Mouse (Mus musculus) heart, postnatal 0 days (tissue): ENCODE measurements around the gene Snx21. TPM values are rescaled to one million over a fixed set of nuclear protein-coding genes. Genes with fewer than 3 reads are reported as not detected.

ENCODE experiments used
- ATAC-seq: fragments of 200-750 bp; cut with Nextera tagmentation; 2 replicates; pipeline ENCODE4 v1.8.0; 2017; ENCODE audit warnings: low read depth, moderate number of reproducible peaks, moderate library complexity; ENCODE audit not compliant: insufficient read depth
- DNase-seq: peaks from one replicate; pipeline ENCODE4 v3.0.0-alpha.2; 2016; ENCODE audit warnings: low spot score
- H3K27ac ChIP-seq: fragments of 300-500 bp; sonication (generic); 2 replicates; pipeline ENCODE4 v1.5.1; 2014; ENCODE audit warnings: low read depth, mild to moderate bottlenecking
- H3K27me3 ChIP-seq: fragments of 300-500 bp; sonication (generic); 2 replicates; pipeline ENCODE4 v1.6.1; 2014; ENCODE audit warnings: low read length, mixed read lengths; ENCODE audit not compliant: control insufficient read depth, insufficient read depth
- H3K36me3 ChIP-seq: fragments of 300-500 bp; sonication (generic); replicated peaks from 2 replicates; pipeline ENCODE4 v1.6.1; 2014; ENCODE audit warnings: low read length, mixed read lengths; ENCODE audit not compliant: control insufficient read depth, insufficient read depth
- H3K4me1 ChIP-seq: fragments of 300-500 bp; sonication (generic); 2 replicates; pipeline ENCODE4 v1.6.1; 2014; ENCODE audit warnings: antibody characterized with exemption; ENCODE audit not compliant: control insufficient read depth, insufficient read depth
- H3K4me2 ChIP-seq: fragments of 300-500 bp; sonication (generic); 2 replicates; pipeline ENCODE4 v1.6.1; 2014; ENCODE audit warnings: low read depth, mild to moderate bottlenecking, low read length, moderate library complexity
- H3K4me3 ChIP-seq: fragments of 300-500 bp; sonication (generic); 2 replicates; pipeline ENCODE4 v1.5.1; 2014; ENCODE audit warnings: low read depth, low read length
- H3K9ac ChIP-seq: fragments of 300-500 bp; sonication (generic); replicated peaks from 2 replicates; pipeline ENCODE4 v1.6.1; 2014; ENCODE audit warnings: low read depth, low read length, mixed read lengths
- H3K9me3 ChIP-seq: fragments of 300-500 bp; sonication (generic); replicated peaks from 2 replicates; pipeline ENCODE4 v1.6.1; 2016; ENCODE audit warnings: low read length; ENCODE audit not compliant: control insufficient read depth
- CTCF ChIP-seq: IDR thresholded peaks from 2 replicates; pipeline ENCODE4 v1.5.1; 2016; ENCODE audit warnings: antibody characterized with exemption, control low read depth, low read depth
- EP300 ChIP-seq: IDR thresholded peaks from 2 replicates; pipeline ENCODE4 v1.6.1; 2016; ENCODE audit warnings: antibody characterized with exemption, low read depth
- WGBS: fragments of 180-500 bp; shearing (Covaris S2); extraction: QIAGEN DNeasy Blood & Tissue Kit; methylation state at CpG from one replicate; pipeline ENCODE4 v1.1.7; 2014; 5-methylcytosine and 5-hydroxymethylcytosine counted together
- polyA plus RNA-seq: library from polyadenylated mRNA; unstranded; fragments of >200 nt; fragmentation: Nextera tagmentation; extraction: Ambion mirVana; gene quantifications from 2 replicates; pipeline ENCODE4 v1.2.1, GENCODE M21; 2015
- total RNA-seq: library from RNA; depleted of rRNA; stranded (reverse); fragments of >200 nt; gene quantifications from 2 replicates; pipeline ENCODE4 v1.2.3, GENCODE M21; 2014; ENCODE audit warnings: low replicate concordance

The Snx21 gene
- total and polyA plus RNA-seq, 2 experiments from 2014 or later, result 29.8 to 46.4 TPM

DNA sequence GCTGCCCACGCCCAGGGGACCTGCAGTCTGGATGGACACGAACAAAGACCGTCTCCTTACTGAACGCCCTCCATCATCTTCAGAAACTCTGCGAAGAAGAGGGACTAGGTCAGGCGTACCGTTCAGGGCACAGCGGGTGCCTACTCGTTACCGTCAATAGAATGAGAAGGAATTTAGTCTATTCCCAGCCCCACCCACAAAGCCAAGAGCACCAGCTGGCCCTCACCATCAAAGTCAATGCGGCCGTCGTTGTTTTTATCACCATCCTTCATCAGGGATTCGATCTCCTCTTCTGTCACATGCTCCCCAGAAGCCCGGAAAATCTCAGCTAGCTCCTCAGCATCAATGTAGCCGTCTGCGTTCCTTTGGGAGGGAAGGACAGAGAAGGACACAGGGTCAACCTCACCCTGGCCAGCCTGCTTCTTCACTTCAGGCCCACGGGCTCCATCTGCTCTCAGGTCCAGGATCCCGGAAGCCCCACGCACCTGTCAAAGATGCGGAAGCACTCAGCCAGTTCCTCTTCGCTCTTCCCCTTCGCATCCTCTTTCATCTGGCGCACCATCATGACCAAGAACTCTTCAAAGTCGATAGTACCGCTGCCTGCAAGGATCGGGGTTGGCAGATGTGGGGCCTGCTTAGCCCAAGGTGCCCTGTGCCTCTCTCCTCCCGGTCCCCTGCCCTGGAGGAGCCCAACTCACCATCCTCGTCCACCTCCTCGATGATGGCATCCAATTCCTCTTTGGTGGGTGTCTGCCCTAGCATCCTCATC lies 8.2 kb upstream of the Snx21 start:
- H3K4me1 ChIP-seq, result no peaks in the 10 kb centered on the region; the same call in 1 of the 2 replicates
- ATAC-seq, result no peak
- DNase-seq, result no peak
- H3K27ac ChIP-seq, result no peak overlapping the region
- H3K4me3 ChIP-seq, result no peak overlapping the region
- H3K9ac ChIP-seq, result no peak overlapping the region
- no peak overlapping the region for H3K4me2 ChIP-seq
- H3K9me3 ChIP-seq, result no peaks in the 10 kb centered on the region
- WGBS, result 77% methylated on average over 30 of the region's 30 CpGs
- no peaks in the 10 kb centered on the region for H3K27me3 ChIP-seq
- H3K36me3 ChIP-seq, result peaks cover under 1% of the 10 kb centered on the region; the same call in 1 of the 2 replicates
- TF ChIP-seq CTCF (no peak), EP300 (no peak)

DNA sequence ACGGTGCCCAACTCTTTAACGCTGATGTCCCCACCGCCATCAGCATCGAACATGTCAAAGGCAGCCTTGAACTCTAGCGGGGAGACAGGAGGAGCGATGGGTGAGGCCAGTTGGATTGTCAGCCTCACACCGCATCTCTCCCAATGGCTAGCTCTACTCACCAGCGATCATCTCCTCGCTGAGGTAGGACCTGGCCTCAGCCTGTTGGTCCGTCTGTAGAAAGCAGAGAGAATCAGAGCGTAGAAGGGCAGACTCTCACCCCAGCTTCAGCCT lies 7.7 kb upstream of the Snx21 start:
- Histone ChIP-seq H3K9me3 (no peaks in the 10 kb centered on the region), H3K9ac (no peak overlapping the region), H3K27me3 (no peaks in the 10 kb centered on the region), H3K27ac (no peak overlapping the region), H3K4me1 (no peaks in the 10 kb centered on the region; the same call in 1 of the 2 replicates), H3K4me2 (no peak overlapping the region), H3K36me3 (no peaks in the 10 kb centered on the region), H3K4me3 (no peak overlapping the region)
- no peak for DNase-seq
- WGBS, result 92% methylated on average over 11 of the region's 11 CpGs
- TF ChIP-seq CTCF (no peak), EP300 (no peak)
- no peak for ATAC-seq

DNA sequence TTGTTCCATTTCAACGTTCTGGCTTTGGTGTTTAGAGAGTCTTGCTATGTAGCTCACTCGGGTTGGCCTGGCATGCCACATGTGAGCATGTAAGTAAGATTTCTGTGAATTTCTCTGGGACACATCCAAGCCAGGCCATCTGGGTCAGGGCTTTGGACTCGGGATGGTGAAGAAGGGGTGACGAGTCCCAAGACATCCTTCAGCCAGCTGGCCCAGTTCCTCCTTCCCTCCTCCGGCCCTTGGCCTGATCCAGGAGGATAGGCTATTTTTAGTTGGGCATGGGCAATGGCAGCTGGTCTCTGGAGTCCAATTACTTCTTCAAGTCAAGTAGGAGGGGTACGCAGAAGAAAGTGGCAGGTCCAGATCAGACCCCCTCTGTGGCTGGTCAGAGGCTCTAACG lies 6.8 kb upstream of the Snx21 start:
- no peaks in the 10 kb centered on the region for H3K27me3 ChIP-seq
- H3K4me2 ChIP-seq, result no peak overlapping the region
- H3K36me3 ChIP-seq, result no peaks in the 10 kb centered on the region
- no peak overlapping the region for H3K9ac ChIP-seq
- no peaks in the 10 kb centered on the region; the same call in 1 of the 2 replicates for H3K4me1 ChIP-seq
- DNase-seq, result no peak
- no peaks in the 10 kb centered on the region for H3K9me3 ChIP-seq
- TF ChIP-seq CTCF (no peak), EP300 (no peak)
- no peak overlapping the region for H3K4me3 ChIP-seq
- 56% methylated on average over 7 of the region's 7 CpGs for WGBS
- H3K27ac ChIP-seq, result no peak overlapping the region
- no peak for ATAC-seq

DNA sequence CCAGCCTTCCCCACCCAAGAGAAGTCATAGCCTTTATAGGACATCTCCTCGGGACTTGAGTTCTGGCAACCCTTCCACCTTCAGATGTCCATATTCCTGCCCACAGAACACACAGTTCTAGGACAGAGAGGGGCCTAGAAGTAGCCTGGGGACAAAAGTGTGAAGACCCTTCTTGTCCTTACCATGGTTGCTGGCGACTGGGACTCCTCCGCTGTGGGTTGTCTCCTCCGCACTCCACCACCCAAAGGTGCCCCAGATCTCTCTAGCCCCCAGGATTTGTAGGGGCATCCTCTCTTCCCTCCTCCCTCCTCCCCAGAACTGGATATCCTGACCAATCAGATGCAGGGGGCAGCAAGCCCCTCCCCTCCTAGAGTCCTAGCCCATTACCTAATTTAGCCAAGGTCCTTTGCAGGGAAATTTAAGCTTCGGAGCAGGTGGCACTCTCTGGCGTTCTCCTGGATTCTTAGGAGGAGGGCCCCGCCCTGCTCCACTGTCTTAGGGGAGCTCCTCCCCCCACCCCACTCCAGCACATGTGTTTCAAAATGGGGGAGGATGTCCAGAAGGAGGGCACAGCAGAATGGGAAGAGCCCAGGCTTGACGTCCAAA lies 6.0 kb upstream of the Snx21 start, which contains the start of gene Tnnc2:
Gene Tnnc2 (minus strand): TSS at position 487 of the 606 bp plus-strand sequence.
- ATAC-seq, result no peak
- no peaks in the 10 kb centered on the region for H3K9me3 ChIP-seq
- 76% methylated on average over 8 of the region's 8 CpGs for WGBS
- no peak within 1 kb of the TSS for H3K27ac ChIP-seq
- H3K9ac ChIP-seq, result no peak within 1 kb of the TSS
- no peaks in the 10 kb centered on the region for H3K36me3 ChIP-seq
- TF ChIP-seq EP300 (no peak), CTCF (no peak)
- no peaks in the 10 kb centered on the region for H3K27me3 ChIP-seq
- no peak within 1 kb of the TSS for H3K4me3 ChIP-seq
- no peak within 1 kb of the TSS for H3K4me2 ChIP-seq
- no peaks in the 10 kb centered on the region; the same call in 1 of the 2 replicates for H3K4me1 ChIP-seq
- no peak for DNase-seq

DNA sequence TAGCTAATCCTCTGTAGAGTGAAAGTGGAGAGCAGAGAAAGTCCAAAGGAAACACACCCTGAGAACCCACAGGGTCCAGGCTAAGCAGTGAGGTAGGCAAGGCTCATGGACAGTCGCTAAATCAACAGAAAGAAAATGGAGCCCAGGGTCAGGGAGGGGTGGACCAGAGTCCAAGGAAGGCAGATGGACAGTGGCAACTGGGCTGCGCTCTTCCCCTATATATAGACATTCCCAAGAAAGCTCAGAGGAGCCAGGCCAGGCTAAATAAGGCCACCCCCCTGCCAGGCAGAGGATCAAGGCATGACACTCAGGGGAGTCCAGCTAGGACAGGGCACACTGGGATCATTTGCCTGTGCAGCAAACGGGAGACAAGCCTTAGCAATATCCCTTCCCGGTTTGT lies 3.7 kb upstream of the Snx21 start:
- no peak overlapping the region for H3K9ac ChIP-seq
- DNase-seq, result no peak
- H3K4me1 ChIP-seq, result peaks cover 12% of the 10 kb centered on the region
- 54% methylated on average over 4 of the region's 4 CpGs for WGBS
- H3K27me3 ChIP-seq, result no peaks in the 10 kb centered on the region
- no peaks in the 10 kb centered on the region for H3K36me3 ChIP-seq
- no peak for TF ChIP-seq EP300
- no peak for TF ChIP-seq CTCF
- no peak overlapping the region for H3K4me2 ChIP-seq
- no peak overlapping the region for H3K27ac ChIP-seq
- H3K4me3 ChIP-seq, result no peak overlapping the region
- ATAC-seq, result no peak
- H3K9me3 ChIP-seq, result no peaks in the 10 kb centered on the region
